Mouse (Mus musculus) frontal cortex, postnatal 10 days (tissue): ENCODE results near the gene Gps1.
A peak's percentile ranks its signal among the peaks of the same experiment; 100 is the strongest.
"Not testable (repeated sequence)": the region's sequence is repeated elsewhere in the genome, so short reads cannot be mapped to it uniquely, and the experiment has no call there.

Experiments used
- DNase-seq, 2 experiments: peaks; one replicate each; pipeline ENCODE4 v3.0.0; 2022; ENCODE audit warnings: low spot score in 2 of 2, mixed read lengths in 1 of 2

Gps1 gene

GRCm38 (mm10) chr11:120822831-120823550, 38.9 kb downstream of the Gps1 start:
- no peak for DNase-seq

- no peak for DNase-seq
These were observed 39.5 kb downstream of the Gps1 start for GRCm38 (mm10) chr11:120823551-120823947.

GRCm38 (mm10) chr11:120823956-120824786, 40.1 kb downstream of the Gps1 start, which contains the start of gene Fasn:
Gene Fasn (minus strand): TSS chr11:120824547.
- DNase-seq, result peak; percentile 98

DNA sequence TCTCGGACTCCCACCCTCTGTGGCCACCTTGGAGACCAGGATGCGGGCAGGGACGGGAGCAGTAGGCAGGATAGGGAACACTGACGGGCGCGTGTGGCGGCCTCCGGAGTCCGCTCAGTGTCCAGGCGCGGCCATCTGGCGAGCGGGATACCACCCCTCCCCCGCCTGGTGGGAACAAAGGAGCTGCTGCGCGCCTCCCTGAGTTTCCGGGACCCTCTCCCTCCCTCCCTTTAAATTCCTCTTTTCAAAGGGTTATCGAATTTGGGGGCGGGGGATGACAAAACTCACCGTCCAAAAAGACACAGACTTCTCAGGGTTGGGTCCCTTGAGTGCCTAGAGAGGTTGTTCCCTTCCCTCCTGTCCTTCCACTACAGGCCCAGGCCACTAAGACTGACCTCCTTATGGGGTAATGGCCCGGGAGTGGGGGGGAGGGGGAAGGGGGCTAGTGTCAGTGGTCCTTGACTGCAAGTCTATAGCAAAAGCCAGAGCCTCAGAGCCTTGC, 40.8 kb downstream of the Gps1 start:
- no peak for DNase-seq

GRCm38 (mm10) chr11:120825289-120825863, 41.3 kb downstream of the Gps1 start:
- DNase-seq, result no peak

DNA sequence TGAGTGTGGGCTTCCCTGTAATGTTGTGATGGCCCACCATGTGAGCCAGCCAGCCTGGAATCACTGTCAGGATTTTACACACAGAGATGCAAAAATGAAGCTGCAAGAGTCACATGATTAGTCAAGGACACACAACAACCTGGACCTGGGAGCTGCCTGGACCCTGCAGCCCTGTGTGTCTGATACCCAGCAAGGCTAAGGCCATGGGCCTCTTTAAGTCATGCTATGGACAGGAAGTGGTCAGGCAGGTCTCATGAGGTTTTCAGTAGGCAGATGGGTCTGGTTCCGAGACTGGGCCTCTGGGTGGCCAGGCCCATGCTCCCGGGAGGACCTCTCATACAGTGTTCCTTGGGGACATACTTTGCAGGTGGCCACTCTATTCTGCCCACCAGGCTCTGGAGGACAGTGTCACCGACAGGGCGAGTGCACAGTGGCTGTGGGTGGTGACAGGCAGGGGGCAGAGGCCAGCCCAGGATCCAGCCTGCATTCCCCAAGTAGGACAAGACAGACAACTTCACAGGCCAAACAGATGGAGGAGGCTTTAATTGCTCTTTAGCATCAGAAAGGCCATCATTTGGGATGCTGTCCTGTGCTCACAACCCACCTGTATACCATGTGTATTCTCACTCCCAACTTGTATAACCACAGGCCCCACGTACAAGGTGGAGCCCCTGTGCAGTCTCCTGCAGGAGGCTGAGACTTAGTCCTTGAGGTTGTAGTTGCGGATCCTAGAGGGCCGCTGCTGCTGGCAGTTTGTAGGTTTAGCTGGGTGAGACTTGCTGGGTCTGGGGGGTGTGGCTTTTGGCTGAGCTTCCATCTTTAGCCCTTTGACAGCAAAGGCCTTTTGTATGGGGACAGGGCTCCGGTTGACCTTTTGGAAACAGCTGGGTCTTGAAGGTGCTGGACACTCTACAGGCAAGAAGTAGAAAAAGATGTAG, 42.2 kb downstream of the Gps1 start:
- DNase-seq, result no peak

DNA sequence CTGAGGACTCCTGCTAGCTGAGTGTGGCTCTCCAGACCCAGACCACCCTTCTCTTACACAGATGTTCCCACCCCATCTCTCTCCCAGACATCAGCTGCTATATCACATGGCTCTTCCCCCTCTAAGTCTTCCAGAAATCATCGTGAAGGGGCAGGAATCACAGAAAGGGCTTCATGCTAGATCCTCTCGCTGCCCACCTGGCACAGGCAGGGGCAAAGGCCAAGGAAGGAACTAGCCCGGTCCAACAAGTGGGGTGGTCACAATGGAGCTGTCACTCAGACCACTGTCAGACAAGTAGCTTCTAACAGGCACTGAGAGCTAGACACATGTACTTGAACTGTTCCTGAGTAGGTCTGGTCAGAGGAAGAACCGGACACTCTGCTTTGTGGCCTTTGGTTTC, 44.3 kb downstream of the Gps1 start:
- no peak for DNase-seq

DNA sequence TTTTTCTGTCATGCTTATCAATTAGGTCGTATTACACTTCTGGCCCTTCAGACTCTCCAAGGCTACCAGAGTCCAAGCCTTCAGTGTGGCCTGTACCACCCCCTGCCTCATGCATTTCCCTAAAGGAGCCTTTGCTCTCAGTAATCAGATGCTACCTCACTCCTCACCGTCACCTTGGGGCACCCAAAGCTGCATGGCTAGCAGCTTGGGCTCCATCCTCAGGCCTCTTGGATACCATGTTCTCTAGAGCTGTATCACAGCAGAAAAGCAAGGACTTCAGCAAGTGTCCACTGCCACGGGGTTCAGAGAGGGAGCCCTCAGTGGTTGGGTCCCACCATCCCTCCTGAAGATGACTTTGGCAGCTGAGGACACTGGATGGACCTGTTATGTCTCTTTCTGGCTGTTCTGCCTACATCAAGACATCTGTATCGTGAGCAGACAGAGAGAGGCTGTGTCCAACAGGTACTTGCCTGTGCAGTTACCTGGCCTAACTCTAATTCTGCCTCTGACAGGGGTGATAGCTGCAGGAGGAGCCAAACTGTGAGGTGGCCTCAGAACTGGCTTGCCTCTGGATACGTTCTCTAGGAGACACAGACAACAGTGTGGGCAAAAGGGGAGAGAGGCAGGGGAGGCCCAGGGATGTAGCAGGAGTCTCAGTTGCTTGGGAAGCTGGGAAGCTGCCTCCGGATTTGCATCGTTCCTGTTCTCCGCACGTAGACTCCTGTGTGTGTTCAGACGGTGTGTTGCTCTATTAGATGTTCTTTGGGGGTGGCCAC, 45.9 kb downstream of the Gps1 start:
- DNase-seq, result no peak

DNA sequence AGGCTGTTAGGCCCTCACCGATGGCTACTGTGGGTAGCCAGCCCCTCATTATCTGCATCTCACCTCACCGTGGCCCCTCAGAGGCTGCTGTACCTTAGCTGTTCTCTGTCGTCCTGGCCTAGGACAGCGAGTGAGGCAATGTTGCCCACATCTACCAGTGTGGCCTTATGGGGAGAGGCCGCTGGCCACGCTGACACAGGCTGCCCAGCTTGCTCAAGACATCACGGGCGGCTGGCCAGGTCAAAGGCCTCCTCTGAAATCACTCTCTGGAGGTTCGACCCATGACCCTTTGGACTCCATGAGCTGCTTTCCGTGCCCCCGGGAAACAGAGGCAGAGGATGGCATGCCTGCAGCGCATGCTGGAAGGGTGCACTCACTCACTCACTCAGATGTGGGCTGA, 46.6 kb downstream of the Gps1 start:
- DNase-seq, result no peak

DNA sequence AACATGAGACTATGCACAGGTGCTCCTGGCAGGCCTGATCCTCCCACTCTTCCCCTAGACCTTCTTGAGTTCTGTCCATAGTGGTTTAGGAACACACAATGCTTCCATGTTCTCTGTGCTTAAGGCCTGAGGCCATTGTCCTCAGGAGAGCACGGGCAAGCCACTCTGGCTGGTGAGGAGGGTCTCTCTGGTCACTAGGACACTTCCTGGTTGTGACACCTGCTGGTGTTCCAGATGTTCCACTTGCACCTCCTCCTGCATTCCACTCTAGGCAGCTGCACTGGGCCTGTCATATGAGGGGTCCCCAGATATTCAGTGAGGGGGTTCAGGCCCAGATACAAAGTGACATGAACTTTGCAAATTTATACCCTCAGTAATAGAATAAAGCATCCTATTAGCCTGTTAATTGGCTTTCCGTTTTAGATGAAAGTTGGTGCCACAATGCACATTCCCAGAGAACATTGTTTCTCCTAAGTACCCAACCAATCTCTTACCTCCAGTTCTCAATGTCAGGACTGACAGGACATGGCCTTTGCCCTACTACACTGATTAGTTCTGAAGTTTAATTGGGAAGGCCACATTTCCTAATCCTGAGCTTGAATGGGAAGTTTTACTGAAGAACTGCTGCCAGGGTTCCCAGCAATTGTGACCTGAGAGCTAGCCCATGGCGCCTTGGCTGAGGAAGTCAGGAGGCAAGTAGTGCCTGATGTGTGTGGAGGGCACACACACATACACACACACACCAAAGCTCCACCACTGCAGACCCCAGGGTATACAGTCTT, 47.8 kb downstream of the Gps1 start:
- DNase-seq, result no peak

- not testable (repeated sequence) for DNase-seq
These were observed 48.9 kb downstream of the Gps1 start for GRCm38 (mm10) chr11:120832962-120833361.

DNA sequence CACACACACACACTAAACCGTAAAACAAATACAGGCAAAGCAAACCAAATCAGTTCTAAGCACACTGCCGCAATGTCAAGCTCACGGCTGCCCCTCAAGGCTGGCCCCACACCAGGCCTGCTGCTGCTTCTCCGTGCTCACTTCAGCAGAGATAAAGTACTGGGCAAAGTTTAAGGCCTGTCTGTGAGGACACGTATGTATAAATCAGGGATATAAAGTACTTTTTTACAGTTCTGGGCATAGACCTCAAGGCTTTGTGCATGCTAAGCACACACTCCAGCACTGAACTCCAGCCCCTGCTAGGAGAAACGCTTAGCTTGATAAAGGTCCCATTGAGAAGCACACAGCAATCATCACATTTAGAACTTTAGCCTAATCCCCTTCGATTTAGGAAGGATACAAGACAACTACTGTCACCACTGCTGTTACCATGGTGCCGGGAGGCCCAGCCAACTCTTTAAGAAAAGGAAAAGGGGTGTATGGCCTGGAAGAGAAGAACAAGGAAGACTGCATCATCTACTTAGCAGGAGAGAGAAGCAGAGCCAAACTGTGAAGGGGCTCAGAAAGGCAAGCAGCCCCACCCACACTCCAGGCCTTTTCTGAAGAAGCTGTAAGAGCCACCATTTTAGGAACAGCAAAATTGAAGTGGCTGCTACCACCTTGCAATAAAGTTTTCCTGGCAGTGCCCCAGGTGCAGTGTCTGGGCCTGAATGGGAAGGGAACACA, 49.6 kb downstream of the Gps1 start:
- DNase-seq, result no peak
